In the genomic region with DNA sequence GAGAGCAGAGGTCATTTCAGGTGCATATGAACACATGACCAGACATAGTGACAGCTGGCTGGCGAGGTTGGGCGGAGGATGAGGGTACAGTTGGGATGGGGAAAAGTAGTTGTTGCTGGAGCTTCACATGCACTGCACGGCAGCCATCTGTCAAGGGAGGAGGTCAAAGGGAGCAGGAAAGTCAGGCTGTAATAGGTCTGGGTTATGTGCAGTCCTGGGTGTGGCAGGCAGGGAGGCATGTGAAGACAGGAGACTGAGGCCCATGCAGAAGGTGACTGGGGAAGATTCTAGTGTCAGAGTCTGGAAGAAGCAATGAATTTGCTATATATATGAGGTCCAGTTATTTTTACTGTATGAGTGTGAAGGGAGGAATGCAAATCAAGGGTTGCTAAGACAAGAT, we compare ENCODE assay signal across 26 mouse cellular contexts.
"Had no signal": no experiment of that assay in that cellular context is flagged by ENCODE, and none has a peak within 500 bp of the region (broad histone marks: within the 10 kb centered on the region; RNA-seq: fewer than 3 reads in every experiment).

No protein-coding gene starts in this region.

- H3K4me1 ChIP-seq: heart, embryonic 13.5 days; heart, embryonic 15.5 days; hindbrain, embryonic 13.5 days; hindbrain, embryonic 15.5 days; limb, embryonic 10.5 days; limb, embryonic 12.5 days; liver, embryonic 13.5 days; liver, embryonic 15.5 days had no signal

- H3K4me2 ChIP-seq: heart, embryonic 11.5 days; heart, embryonic 13.5 days; heart, embryonic 15.5 days; hindbrain, embryonic 13.5 days; hindbrain, embryonic 15.5 days; limb, embryonic 12.5 days; liver, embryonic 11.5 days; liver, embryonic 13.5 days; liver, embryonic 15.5 days had no signal

- H3K9ac ChIP-seq: heart, embryonic 13.5 days; heart, embryonic 15.5 days; hindbrain, embryonic 13.5 days; hindbrain, embryonic 15.5 days; limb, embryonic 12.5 days; liver, embryonic 13.5 days; liver, embryonic 15.5 days; liver, postnatal 0 days had no signal

- H3K9me3 ChIP-seq: heart, embryonic 13.5 days; heart, embryonic 15.5 days; hindbrain, embryonic 13.5 days; hindbrain, embryonic 15.5 days; limb, embryonic 10.5 days; limb, embryonic 12.5 days; liver, embryonic 13.5 days; liver, embryonic 15.5 days had no signal

- H3K27me3 ChIP-seq: heart, embryonic 13.5 days; heart, embryonic 15.5 days; hindbrain, embryonic 13.5 days; hindbrain, embryonic 15.5 days; limb, embryonic 12.5 days; liver, embryonic 13.5 days; liver, embryonic 15.5 days had no signal

- H3K27ac ChIP-seq: heart, adult 2 months; heart, embryonic 13.5 days; heart, embryonic 15.5 days; hindbrain, embryonic 13.5 days; hindbrain, embryonic 15.5 days; hindbrain, postnatal 0 days; limb, embryonic 10.5 days; limb, embryonic 12.5 days; liver, embryonic 13.5 days; liver, embryonic 15.5 days had no signal

- ATAC-seq: hindbrain, postnatal 0 days; liver, postnatal 0 days had no signal

- DNase-seq: gastrocnemius, postnatal 14 days; gastrocnemius, postnatal 36 days; heart, adult 11 months; heart, adult 2 months; heart, postnatal 14 days; heart, postnatal 36 days; kidney, adult 18-20 months; kidney, adult 8-10 months; kidney, postnatal 10 days; kidney, postnatal 25 days; kidney, postnatal 4 days; layer of hippocampus, adult 9-11 months; layer of hippocampus, postnatal 36 days; liver; liver, embryonic 13.5 days; liver, postnatal 0 days had no signal

- H3K4me3 ChIP-seq: heart, adult 2 months; heart, embryonic 13.5 days; heart, embryonic 15.5 days; hindbrain, embryonic 13.5 days; hindbrain, embryonic 15.5 days; limb, embryonic 10.5 days; limb, embryonic 12.5 days; liver, embryonic 13.5 days; liver, embryonic 15.5 days had no signal

- H3K36me3 ChIP-seq: heart, embryonic 13.5 days; heart, embryonic 15.5 days; hindbrain, embryonic 13.5 days; hindbrain, embryonic 15.5 days; limb, embryonic 10.5 days; limb, embryonic 12.5 days; liver, embryonic 13.5 days; liver, embryonic 15.5 days had no signal
